Mouse (Mus musculus): ENCODE results near the gene Krtap5-2. TPM values are rescaled to one million over a fixed set of nuclear protein-coding genes. Genes with fewer than 3 reads are reported as not detected.
"Not testable (repeated sequence)": the region's sequence is repeated elsewhere in the genome, so short reads cannot be mapped to it uniquely, and the experiment has no call there.

Gene Krtap5-2
- polyA plus RNA-seq (2015; fragmentation: Nextera tagmentation; extraction: Ambion mirVana) = not detected in 2 replicates

DNA sequence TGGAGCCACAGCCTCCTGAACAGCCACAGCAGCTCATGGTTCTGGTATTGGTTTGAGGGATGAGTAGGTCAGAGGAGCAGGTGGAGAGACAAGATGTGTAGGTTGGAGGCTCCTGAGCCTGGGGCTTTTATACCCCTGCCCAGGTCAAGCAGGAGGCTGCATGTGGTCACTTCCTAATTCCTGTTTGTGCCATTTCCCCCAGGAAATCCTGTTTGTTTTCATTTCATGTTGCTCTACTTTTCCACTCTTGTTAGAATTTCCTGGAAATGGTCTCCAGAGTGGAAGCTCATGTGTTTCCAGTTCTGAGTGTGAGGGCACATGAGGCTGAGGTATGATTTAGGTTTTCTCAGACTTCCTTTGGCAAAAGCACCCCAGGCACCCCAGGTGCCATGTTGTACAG lies at the start of gene Krtap5-2:
Gene Krtap5-2, minus strand, starts transcription at position 101 of the 400 bp plus-strand sequence.
- H3K27me3 ChIP-seq; H3K4me3 ChIP-seq; H3K9me3 ChIP-seq (replicated peaks); H3K4me2 ChIP-seq; H3K36me3 ChIP-seq; ATAC-seq (replicated peaks; ENCODE audit: insufficient number of reproducible peaks, insufficient read depth, low FRiP score, low read depth); H3K9ac ChIP-seq; H3K27ac ChIP-seq; H3K4me1 ChIP-seq (replicated peaks): not testable (repeated sequence)

- 29% methylated on average over 2 of the region's 2 CpGs for WGBS
- Histone ChIP-seq H3K9me3 (replicated peaks) (no peaks in the 10 kb centered on the region), H3K9ac (no peak overlapping the region), H3K36me3 (no peaks in the 10 kb centered on the region), H3K4me1 (replicated peaks) (no peaks in the 10 kb centered on the region), H3K27me3 (no peaks in the 10 kb centered on the region), H3K27ac (no peak overlapping the region), H3K4me3 (no peak overlapping the region), H3K4me2 (no peak overlapping the region)
- no peak for ATAC-seq (replicated peaks; ENCODE audit: insufficient number of reproducible peaks, insufficient read depth, low FRiP score, low read depth)
Measured at GRCm38 (mm10) chr7:142224518-142224917, 48.7 kb upstream of the Krtap5-2 start.

DNA sequence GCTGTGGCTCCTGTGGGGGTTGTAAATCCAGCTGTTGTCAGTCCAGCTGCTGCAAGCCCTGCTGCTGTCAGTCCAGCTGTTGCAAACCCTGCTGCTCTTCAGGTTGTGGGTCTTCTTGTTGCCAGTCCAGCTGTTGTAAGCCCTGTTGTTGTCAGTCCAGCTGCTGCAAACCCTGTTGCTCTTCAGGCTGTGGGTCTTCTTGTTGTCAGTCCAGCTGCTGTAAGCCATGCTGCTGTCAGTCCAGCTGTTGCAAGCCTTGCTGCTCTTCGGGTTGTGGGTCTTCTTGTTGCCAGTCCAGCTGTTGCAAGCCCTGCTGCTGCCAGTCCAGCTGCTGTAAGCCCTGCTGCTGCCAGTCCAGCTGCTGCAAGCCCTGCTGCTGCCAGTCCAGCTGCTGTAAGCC lies 36.3 kb upstream of the Krtap5-2 start:
- H3K27me3 ChIP-seq; H3K9me3 ChIP-seq (replicated peaks); H3K9ac ChIP-seq; H3K36me3 ChIP-seq; H3K4me3 ChIP-seq; H3K27ac ChIP-seq; ATAC-seq (replicated peaks; ENCODE audit: insufficient number of reproducible peaks, insufficient read depth, low FRiP score, low read depth); H3K4me1 ChIP-seq (replicated peaks); H3K4me2 ChIP-seq: not testable (repeated sequence)
- 44% methylated on average over 1 of the region's 1 CpGs for WGBS

DNA sequence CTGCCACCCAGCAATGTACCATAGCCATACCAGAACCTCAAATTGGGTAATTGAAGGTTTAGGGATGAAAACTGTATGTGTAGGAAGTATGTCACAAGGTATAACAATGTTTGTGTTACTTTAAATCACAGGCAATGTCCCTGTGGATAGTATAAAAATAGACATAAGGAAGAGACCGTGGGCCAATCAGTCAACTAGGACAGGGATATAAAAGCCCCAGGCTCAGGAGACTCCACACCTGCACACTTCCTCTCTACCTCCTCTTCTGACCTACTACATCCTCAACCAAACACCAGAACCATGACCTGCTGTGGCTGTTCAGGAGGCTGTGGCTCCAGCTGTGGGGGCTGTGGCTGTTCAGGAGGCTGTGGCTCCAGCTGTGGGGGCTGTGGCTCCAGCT lies 35.8 kb upstream of the Krtap5-2 start, which contains the start of gene Gm7579:
Gene Gm7579, plus strand, starts transcription at position 301 of the 400 bp plus-strand sequence.
- Histone ChIP-seq H3K27me3 (no peaks in the 10 kb centered on the region; the same call in 1 of the 2 replicates), H3K36me3 (no peaks in the 10 kb centered on the region), H3K9ac (no peak within 1 kb of the TSS), H3K4me3 (no peak within 1 kb of the TSS), H3K4me1 (replicated peaks) (no peaks in the 10 kb centered on the region), H3K4me2 (no peak within 1 kb of the TSS), H3K27ac (no peak within 1 kb of the TSS), H3K9me3 (replicated peaks) (no peaks in the 10 kb centered on the region)
- 50% methylated on average over 1 of the region's 1 CpGs for WGBS
- ATAC-seq (replicated peaks; ENCODE audit: insufficient number of reproducible peaks, insufficient read depth, low FRiP score, low read depth) = no peak

GRCm38 (mm10) chr7:142206891-142207290 lies 31.1 kb upstream of the Krtap5-2 start:
- H3K4me2 ChIP-seq; H3K9ac ChIP-seq; H3K9me3 ChIP-seq (replicated peaks); H3K27ac ChIP-seq; H3K4me1 ChIP-seq (replicated peaks); H3K4me3 ChIP-seq; H3K36me3 ChIP-seq; ATAC-seq (replicated peaks; ENCODE audit: insufficient number of reproducible peaks, insufficient read depth, low FRiP score, low read depth); H3K27me3 ChIP-seq: not testable (repeated sequence)
- WGBS = 80% methylated on average over 5 of the region's 5 CpGs

- Histone ChIP-seq H3K9me3 (replicated peaks) (no peaks in the 10 kb centered on the region), H3K4me1 (replicated peaks) (no peaks in the 10 kb centered on the region), H3K9ac (no peak overlapping the region), H3K36me3 (no peaks in the 10 kb centered on the region), H3K4me3 (no peak overlapping the region), H3K27ac (no peak overlapping the region), H3K27me3 (no peaks in the 10 kb centered on the region), H3K4me2 (no peak overlapping the region)
- ATAC-seq (replicated peaks; ENCODE audit: insufficient number of reproducible peaks, insufficient read depth, low FRiP score, low read depth) = no peak
Measured at GRCm38 (mm10) chr7:142205488-142205887, 29.7 kb upstream of the Krtap5-2 start.

- Histone ChIP-seq H3K9ac (no peak within 1 kb of the TSS), H3K36me3 (no peaks in the 10 kb centered on the region), H3K27me3 (no peaks in the 10 kb centered on the region), H3K4me3 (no peak within 1 kb of the TSS), H3K4me2 (no peak within 1 kb of the TSS), H3K9me3 (replicated peaks) (no peaks in the 10 kb centered on the region), H3K4me1 (replicated peaks) (no peaks in the 10 kb centered on the region), H3K27ac (no peak within 1 kb of the TSS)
- 54% methylated on average over 1 of the region's 1 CpGs for WGBS
- ATAC-seq (replicated peaks; ENCODE audit: insufficient number of reproducible peaks, insufficient read depth, low FRiP score, low read depth) = no peak
Measured at GRCm38 (mm10) chr7:142201064-142201463, 25.3 kb upstream of the Krtap5-2 start, which contains the start of gene Krtap5-3. TSS of gene Krtap5-3 (plus strand) at chr7:142201364.

DNA sequence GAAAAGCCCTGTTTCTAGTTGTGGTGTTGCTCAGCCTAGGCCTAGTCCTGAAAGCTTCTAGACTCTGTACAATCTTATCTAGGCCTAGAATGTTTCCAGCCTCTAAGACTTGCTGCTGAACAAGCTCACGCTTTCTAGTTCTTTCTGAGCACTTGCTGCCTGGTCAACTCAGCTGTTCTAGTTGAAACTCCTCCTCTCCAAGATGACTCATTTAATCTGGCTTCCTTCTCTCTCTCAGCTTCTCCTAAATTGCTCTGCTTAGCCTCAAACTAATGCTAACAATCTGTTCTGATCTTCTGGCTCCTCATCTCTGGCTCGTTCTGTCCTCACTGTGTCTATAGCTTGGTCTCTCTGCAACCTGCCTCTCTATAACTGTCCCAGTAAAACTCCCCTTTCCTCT lies 22.9 kb upstream of the Krtap5-2 start:
- H3K36me3 ChIP-seq = no peaks in the 10 kb centered on the region
- WGBS = 64% methylated on average over 2 of the region's 2 CpGs
- no peaks in the 10 kb centered on the region for H3K27me3 ChIP-seq
- H3K27ac ChIP-seq = no peak overlapping the region
- no peaks in the 10 kb centered on the region for H3K9me3 ChIP-seq (replicated peaks)
- H3K4me2 ChIP-seq = no peak overlapping the region
- no peaks in the 10 kb centered on the region for H3K4me1 ChIP-seq (replicated peaks)
- H3K4me3 ChIP-seq = no peak overlapping the region
- no peak overlapping the region for H3K9ac ChIP-seq
- ATAC-seq (replicated peaks; ENCODE audit: insufficient number of reproducible peaks, insufficient read depth, low FRiP score, low read depth) = no peak

- H3K9me3 ChIP-seq (replicated peaks) = no peaks in the 10 kb centered on the region
- no peak within 1 kb of the TSS for H3K27ac ChIP-seq
- no peak within 1 kb of the TSS for H3K9ac ChIP-seq
- H3K4me3 ChIP-seq = no peak within 1 kb of the TSS
- no peaks in the 10 kb centered on the region for H3K4me1 ChIP-seq (replicated peaks)
- H3K4me2 ChIP-seq = no peak within 1 kb of the TSS
- no peaks in the 10 kb centered on the region for H3K36me3 ChIP-seq
- no peaks in the 10 kb centered on the region for H3K27me3 ChIP-seq
- no peak for ATAC-seq (replicated peaks; ENCODE audit: insufficient number of reproducible peaks, insufficient read depth, low FRiP score, low read depth)
- WGBS = 26% methylated on average over 2 of the region's 2 CpGs
Measured at GRCm38 (mm10) chr7:142190289-142190688, 14.5 kb upstream of the Krtap5-2 start, which contains the start of gene Gm10153. TSS of gene Gm10153 (minus strand) at chr7:142190389.

DNA sequence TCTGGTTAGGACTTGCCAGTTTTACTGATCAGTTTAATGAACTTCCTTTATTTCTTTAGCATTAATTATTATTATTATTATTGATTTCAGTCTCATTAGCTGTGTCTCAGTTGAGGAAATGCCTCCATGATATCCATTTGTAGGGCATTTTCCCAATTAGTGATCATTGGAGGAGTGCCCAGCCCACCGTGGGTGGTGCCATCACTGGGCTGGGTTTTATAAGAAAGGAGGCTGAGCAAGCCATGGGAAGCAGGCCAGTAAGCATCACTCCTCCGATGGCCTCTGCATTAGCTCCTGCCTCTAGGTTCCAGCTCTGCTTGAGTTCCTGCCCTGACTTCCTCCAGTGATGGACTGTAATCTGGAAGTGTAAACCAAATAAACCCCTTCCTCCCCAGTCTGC lies 12.4 kb upstream of the Krtap5-2 start:
- WGBS = 67% methylated on average over 2 of the region's 2 CpGs
- Histone ChIP-seq H3K27ac (no peak overlapping the region), H3K4me2 (no peak overlapping the region), H3K9ac (no peak overlapping the region), H3K4me3 (no peak overlapping the region), H3K9me3 (replicated peaks) (no peaks in the 10 kb centered on the region), H3K36me3 (no peaks in the 10 kb centered on the region), H3K4me1 (replicated peaks) (no peaks in the 10 kb centered on the region), H3K27me3 (no peaks in the 10 kb centered on the region)
- no peak for ATAC-seq (replicated peaks; ENCODE audit: insufficient number of reproducible peaks, insufficient read depth, low FRiP score, low read depth)

DNA sequence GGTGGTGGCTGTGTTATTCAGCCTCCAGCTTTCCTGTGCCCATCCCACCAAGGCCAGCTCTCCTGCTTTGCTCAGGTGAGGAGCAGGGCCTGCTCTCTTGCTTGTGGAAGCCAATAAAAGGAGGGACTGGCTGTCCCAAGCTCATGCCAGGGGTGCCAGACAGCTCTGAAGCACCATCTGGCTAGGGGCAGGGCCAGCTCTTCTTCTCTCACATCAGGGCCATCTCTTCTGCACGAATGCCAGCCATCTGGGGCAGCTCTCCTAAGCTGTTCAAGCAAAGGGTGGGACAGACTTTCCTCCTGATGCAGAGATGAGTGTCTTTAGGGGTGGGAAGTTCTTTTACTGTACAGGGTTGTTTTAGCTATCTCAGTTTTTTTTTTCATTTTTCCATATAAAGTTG lies 5.2 kb upstream of the Krtap5-2 start:
- H3K4me3 ChIP-seq = no peak overlapping the region
- H3K9ac ChIP-seq = no peak overlapping the region
- H3K4me1 ChIP-seq (replicated peaks) = no peaks in the 10 kb centered on the region
- no peaks in the 10 kb centered on the region for H3K27me3 ChIP-seq
- no peak overlapping the region for H3K27ac ChIP-seq
- no peak overlapping the region for H3K4me2 ChIP-seq
- H3K36me3 ChIP-seq = no peaks in the 10 kb centered on the region
- no peaks in the 10 kb centered on the region for H3K9me3 ChIP-seq (replicated peaks)
- WGBS = 30% methylated on average over 1 of the region's 1 CpGs
- ATAC-seq (replicated peaks; ENCODE audit: insufficient number of reproducible peaks, insufficient read depth, low FRiP score, low read depth) = no peak

DNA sequence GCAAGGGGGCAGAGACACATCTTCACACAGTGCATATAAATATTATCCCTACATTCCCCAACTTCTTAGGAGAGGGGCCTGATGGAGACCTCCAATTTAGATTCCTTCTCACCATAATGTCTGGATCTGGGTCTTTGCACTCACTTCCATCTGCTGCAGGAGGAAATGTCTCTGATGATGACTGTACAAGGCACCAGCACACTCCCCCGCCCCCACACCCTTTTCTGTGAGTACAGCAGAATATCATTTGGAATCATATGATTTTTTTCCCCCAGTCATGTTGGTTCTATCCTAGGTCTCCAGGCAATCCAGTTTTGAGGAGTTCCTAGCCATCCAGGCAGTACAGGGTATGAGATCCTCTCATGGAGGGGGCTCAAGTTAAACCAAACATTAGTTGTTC lies 2.9 kb upstream of the Krtap5-2 start:
- 64% methylated on average over 1 of the region's 1 CpGs for WGBS
- H3K9me3 ChIP-seq (replicated peaks) = no peaks in the 10 kb centered on the region
- H3K36me3 ChIP-seq = no peaks in the 10 kb centered on the region
- H3K4me2 ChIP-seq = no peak overlapping the region
- H3K4me3 ChIP-seq = no peak overlapping the region
- no peaks in the 10 kb centered on the region for H3K4me1 ChIP-seq (replicated peaks)
- H3K27me3 ChIP-seq = no peaks in the 10 kb centered on the region
- H3K27ac ChIP-seq = no peak overlapping the region
- H3K9ac ChIP-seq = no peak overlapping the region
- ATAC-seq (replicated peaks; ENCODE audit: insufficient number of reproducible peaks, insufficient read depth, low FRiP score, low read depth) = no peak

Data from heart, embryonic 15.5 days (tissue).